Mouse (Mus musculus) cerebellum, adult (tissue): ENCODE results near the gene Scn2b.

Experiments used
- ATAC-seq: cut with Nextera tagmentation; 2 replicates; pipeline ENCODE4 v1.9.2; 2017; ENCODE audit warnings: mild to moderate bottlenecking, moderate library complexity, mixed read lengths; ENCODE audit not compliant: insufficient number of reproducible peaks, low FRiP score, low TSS enrichment

Gene Scn2b

GRCm38 (mm10) chr9:45117741-45118431 is at the start of gene Scn2b:
TSS of gene Scn2b (plus strand) at chr9:45117782.
- ATAC-seq: no peak

DNA sequence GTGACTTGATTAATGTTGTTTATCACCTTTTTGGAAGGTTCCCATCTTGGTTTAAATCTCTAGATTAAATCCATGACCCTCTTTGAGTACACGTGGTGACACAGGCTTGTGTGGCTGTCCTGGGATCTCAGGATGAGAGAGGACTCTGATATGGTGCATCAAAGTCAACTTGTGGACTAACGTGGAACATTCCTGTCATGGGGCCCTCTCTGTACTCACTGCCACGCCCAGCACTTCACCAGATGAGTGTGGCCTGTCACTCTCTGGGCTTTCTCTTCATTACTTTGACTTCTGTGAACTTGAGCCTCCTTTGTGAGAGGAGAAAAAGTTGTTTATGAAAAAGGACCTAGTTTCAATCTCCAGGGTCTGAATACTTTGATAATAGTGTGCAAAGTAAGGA is 45.8 kb upstream of the Scn2b start:
- no peak for ATAC-seq

DNA sequence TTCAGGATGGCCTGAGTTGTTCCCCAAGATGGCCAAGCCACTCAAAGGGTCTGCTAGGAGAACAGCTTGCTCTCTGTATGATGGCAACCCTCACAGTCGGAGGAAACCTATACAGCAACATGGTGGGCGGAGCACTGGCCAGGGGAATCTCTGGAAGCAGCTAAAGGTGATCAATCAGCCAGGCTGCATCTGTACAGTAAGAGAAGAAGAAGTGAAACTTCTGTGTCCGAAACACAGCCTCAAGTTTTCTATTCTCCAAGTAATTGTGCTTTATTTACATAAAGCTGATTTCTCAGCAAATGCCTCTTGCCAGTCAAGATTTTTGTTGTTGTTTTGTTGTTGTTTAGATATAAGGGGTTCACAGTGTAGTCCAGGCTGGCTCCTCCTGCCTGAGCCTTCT is 39.7 kb upstream of the Scn2b start:
- no peak for ATAC-seq

DNA sequence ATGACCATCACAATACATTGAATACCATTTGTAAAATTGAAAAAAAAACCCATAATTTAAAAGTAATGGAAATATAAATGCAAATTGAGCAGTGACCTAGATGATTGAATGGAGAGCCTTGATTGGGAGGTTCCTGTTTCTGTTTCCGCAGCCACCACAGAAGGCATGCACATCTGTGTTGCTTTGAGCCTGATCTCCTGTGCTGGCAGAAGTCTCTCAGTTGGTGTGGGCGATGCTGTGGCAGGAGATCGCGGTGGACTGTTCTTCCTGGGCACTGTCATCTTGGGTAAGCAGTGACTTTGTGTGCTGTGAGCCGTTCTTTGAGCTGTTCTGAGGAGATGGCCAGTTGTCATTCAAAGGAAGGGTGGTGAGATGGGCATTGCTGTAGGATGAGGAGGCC is 38.6 kb upstream of the Scn2b start, which contains the start of gene Jaml:
Gene Jaml, plus strand, starts transcription at position 173 of the 400 bp plus-strand sequence.
- ATAC-seq: no peak

DNA sequence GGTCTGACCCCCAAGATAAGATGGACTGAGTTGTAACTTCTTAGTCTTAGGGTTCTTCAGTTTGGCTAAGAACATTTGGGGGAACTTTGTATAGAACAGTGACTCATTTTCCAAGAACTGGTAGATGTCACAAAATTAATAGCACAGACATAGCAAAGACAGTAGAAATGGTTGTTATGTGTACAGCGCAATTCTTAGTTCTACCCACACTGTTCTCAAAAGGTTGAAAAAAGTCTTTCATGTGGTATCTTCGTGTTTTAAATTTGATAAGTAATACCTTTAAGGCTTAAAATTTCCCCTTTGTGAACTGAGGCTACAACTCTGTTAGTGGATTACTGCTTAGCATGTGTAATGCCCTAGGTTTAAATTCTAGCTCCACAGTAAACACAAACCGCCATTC is 34.5 kb upstream of the Scn2b start:
- no peak for ATAC-seq

DNA sequence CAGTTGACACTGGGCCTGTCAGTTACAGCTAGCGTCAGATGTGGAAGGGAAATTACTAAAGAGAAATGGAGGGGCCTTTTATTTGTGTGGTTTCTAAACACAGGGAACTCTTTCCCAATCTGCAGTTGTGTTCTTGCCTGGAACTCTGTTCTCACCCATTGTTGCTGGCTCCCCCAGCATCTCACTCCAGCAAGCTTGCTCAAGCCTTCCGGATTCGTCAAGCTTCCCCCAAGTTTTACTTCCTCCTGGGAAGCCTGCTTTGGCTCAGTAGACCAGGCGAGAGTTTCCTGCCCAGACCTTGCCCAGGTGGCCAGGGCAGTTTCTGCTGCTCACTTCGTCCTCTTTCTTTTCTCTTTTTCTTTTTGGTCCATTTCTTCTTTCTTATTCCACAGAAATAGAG is 33.0 kb upstream of the Scn2b start:
- ATAC-seq: no peak

- ATAC-seq: peak; percentile 88
Observed at GRCm38 (mm10) chr9:45085741-45086690, 31.6 kb upstream of the Scn2b start.

DNA sequence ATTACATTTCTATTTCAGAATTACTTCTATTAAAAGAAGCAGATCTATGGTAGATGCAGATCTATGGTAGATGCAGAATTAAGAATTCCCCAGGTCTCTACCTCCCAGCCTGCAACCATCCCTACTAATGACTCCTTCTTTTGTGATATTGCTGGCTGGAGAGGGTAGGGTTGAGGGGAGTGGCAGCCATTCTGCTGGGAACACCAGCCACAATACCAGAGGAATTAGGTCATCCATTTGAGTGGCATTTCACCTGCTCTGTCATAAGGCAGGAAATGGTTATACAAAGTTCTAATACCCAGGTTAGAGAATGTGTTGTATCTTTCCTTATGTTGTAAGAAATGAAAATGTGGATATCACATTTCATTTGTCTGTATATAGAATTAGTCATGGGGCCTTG is 29.5 kb upstream of the Scn2b start:
- ATAC-seq: no peak

DNA sequence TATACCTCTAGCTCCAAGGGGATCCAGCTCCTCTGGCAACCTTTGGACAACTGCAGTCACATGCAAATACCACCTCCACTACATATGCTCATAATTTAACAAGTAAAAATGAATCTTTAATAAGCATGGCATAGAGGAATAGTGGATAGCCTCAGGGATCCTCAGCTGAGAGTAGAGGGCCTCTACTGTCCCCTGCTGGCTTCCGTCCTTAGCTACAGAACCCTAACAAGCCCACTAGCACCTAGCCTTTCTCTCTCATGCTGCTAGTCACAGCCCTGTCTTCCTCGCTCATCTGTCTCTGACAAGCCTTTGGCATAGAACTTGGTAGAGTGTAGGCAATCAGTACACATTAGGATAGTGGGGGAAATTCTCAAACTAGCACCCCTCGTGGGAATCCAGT is 26.8 kb upstream of the Scn2b start:
- ATAC-seq: no peak

DNA sequence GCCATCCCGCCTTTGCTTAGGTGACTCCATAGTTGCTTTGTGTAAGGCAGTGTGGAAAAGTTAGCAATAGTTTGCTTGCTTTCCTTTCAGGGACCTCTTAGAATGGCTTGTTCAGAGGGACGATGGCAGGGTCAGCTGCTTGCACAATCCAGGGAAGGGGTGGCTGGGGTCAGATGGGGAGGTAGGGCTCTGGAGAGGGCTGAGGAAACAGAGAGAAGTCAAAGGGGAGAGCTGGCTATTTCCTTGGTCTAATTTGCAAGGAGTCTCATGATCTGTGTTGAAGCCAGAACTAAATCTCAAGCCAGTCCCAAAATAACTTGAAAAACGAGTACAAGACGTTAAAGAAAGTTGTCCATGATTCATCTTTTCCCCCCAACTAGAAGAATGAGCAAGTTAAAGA is 24.9 kb upstream of the Scn2b start:
- ATAC-seq: no peak

- no peak for ATAC-seq
Observed at GRCm38 (mm10) chr9:45095149-45095937, 22.2 kb upstream of the Scn2b start.

DNA sequence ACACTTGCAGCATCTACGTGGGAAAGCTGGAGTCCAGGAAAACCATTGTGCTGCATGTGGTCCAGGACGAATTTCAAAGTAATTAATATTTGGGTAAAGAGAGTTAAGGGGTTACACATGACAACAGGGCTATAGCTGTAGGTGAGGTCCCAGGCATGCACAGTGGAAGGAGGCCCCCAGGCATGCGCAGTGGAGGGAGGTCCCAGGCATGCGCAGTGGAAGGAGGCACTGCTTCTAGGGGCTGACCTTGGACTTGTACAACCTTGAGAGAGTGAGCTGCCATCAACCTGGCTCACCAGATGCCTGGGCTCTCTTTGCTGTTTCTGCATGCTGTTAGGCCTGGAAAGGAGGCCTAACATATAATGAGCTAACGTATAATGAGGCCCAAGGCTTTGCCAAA is 19.7 kb upstream of the Scn2b start:
- no peak for ATAC-seq

DNA sequence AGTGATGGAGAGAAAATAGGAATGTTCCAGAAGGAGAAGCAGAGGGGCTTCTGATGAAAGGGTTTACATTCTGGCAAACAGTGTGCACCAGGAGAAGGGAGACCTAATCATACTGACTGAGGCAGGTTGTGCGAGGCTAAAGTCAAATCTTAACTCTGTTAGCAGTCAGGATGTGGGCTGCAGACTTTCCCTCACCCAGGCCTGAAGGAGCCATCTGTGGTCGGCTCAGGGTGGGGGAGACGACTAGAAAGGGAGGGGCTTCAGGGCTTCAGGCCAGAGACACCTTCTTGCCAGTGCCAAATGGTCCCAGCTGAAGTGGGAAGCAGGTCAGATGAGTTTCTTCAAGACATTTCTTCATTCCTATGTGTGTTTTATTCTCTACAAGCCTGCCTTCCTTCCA is 19.2 kb upstream of the Scn2b start:
- ATAC-seq: no peak

DNA sequence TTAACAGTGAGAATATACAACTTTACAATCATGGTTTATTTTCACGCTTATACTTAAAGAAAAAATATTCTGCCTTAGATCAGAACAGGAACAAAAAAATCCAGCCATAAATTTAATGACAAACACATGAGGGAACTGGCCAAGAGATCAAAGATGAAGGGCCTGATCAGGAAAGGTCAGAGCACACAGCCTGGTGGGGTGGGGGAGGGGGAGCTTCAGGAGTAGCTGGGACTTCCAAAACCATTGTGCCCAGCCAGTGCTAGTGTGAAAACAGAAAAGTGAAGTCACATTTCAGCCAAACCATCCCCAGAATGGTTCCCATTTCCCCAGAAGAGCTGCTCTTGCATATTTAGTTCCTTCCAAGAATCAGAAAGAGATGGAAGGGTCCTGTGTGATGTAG is 15.1 kb upstream of the Scn2b start:
- ATAC-seq: no peak

DNA sequence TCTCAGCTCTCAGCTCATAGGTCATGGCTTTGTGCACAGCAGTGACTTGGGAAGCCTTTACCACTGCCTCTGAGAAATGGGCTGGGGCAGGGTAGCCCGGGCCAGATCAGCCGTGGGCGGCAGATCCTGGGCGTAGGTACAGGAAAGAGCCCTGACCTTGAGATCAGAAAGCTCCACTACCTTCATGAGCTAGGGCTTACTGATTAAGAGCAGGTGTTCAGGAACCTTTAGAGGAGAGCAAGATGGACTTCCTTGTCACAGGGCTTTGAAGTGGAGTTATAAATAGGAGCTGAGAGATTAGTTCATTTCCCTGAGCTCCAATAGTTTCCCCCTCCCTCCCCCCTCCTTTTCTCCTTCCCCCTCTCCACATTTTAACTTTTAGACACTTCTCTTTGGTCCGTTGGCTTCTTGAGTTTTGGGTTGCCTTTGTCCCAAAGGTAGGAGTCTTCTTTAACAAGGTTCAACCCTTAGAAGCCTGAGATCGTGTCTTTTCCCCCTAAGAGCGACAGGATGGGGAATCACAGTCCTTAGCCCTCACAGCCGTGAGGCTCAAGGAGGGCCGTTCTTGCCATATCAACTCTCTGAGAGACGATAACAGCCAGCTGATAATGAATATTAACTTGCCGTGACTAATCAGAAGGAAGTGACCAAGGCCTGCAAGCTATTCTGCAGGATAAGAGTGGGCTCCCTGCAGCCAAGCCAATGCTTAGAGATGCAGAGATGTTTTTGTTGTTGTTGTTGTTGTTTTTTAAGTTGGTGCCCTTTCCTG is 14.2 kb upstream of the Scn2b start:
- no peak for ATAC-seq

- no peak for ATAC-seq
Observed at GRCm38 (mm10) chr9:45105596-45106374, 11.8 kb upstream of the Scn2b start.

DNA sequence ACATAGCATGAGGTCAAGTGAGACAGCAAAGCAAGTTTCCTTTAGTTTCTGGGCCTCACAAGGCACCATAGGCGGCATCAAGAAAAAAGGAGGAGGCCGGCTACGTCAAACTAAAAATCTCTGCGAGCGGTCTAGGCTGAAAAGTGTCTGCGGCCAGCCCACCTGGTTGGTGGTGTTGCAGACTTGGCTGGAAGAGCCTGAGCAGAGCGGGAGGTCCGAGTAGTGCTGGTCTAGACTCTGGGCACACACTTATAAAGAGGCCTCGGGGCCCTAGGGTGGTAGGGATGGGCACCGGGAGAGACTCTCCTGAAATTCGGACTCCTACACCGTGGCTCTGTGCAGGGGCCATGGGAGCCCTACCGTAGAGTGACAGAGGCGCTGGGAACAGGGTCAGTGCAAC is 1.9 kb upstream of the Scn2b start:
- peak; percentile 84 for ATAC-seq

GRCm38 (mm10) chr9:45116819-45117218 is 763 bp upstream of the Scn2b start:
- no peak for ATAC-seq

DNA sequence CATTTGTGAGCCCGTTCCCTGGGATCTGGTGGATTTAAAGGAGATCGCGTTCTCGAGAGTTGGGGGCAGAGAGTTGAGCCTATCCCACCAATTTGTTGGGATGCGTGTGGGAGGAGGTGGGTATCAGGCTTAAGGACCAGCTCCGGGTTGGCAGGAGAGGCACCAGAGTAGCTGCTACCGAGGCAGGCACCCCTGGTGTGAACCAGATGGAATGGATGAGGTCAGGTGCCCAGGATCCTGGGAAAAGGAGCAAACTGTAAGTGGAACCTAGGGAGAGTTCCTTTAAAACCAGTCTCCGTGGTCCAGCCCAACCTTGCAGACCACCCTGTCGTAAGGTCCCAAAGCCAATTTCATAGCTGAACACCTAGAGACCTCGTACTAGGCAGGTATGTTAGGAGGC is 970 bp downstream of the Scn2b start:
- ATAC-seq: peak; percentile 49; the same call in 1 of the 2 replicates
